Mouse (Mus musculus) small intestine, adult 2 months (tissue): Measurements from ENCODE around the gene Tex2. TPM values are rescaled to one million over a fixed set of nuclear protein-coding genes. Genes with fewer than 3 reads are reported as not detected.
"Not testable (repeated sequence)": the region's sequence is repeated elsewhere in the genome, so short reads cannot be mapped to it uniquely, and the experiment has no call there.

Experiments
- H3K27ac ChIP-seq: fragments of 200-500 bp; 2 replicates; pipeline ENCODE4 v1.5.1; 2012; ENCODE audit warnings: low read depth, low read length, control low read depth, inconsistent platforms; ENCODE audit not compliant: insufficient read depth
- H3K27me3 ChIP-seq: fragments of 200-500 bp; 2 replicates; pipeline ENCODE4 v1.6.1; 2012; ENCODE audit warnings: mild to moderate bottlenecking, moderate library complexity, low read length, inconsistent platforms; ENCODE audit not compliant: control insufficient read depth, insufficient read depth
- H3K36me3 ChIP-seq: fragments of 200-500 bp; 2 replicates; pipeline ENCODE4 v1.6.1; 2012; ENCODE audit warnings: mild to moderate bottlenecking, low read length, control low read depth, inconsistent platforms; ENCODE audit not compliant: control insufficient read depth, insufficient read depth
- H3K4me1 ChIP-seq: fragments of 200-500 bp; 2 replicates; pipeline ENCODE4 v1.6.1; 2012; ENCODE audit warnings: low read length, inconsistent platforms, mixed read lengths; ENCODE audit not compliant: control insufficient read depth, insufficient read depth, insufficient read length
- H3K4me3 ChIP-seq: fragments of 200-500 bp; 2 replicates; pipeline ENCODE4 v1.5.1; 2012; ENCODE audit warnings: low read depth, mild to moderate bottlenecking, control low read depth, inconsistent platforms, low read length, moderate library complexity
- CTCF ChIP-seq: fragments of 200-500 bp; IDR thresholded peaks from 2 replicates; pipeline ENCODE4 v1.5.1; 2012; ENCODE audit warnings: low read depth, mild to moderate bottlenecking, control low read depth, inconsistent platforms, low read length, moderate library complexity, mixed read lengths; ENCODE audit not compliant: insufficient replicate concordance, insufficient read length; ENCODE audit errors: extremely low read depth
- POLR2A ChIP-seq: fragments of 200-500 bp; IDR thresholded peaks from 2 replicates; pipeline ENCODE4 v1.6.1; 2012; ENCODE audit warnings: low read depth, mild to moderate bottlenecking, control low read depth, inconsistent platforms, low read length, moderate library complexity
- WGBS: fragments of 180-500 bp; shearing (Covaris S2); methylation state at CpG from one replicate; pipeline ENCODE4 v1.1.7; 2018; 5-methylcytosine and 5-hydroxymethylcytosine counted together
- polyA plus RNA-seq: library from polyadenylated mRNA; depleted of rRNA; stranded (reverse); fragments of >200 nt; gene quantifications from 2 replicates; pipeline ENCODE4 v1.2.3, GENCODE M21; 2012

The Tex2 gene
- polyA plus RNA-seq, 1 experiment, result 9.7 TPM

DNA sequence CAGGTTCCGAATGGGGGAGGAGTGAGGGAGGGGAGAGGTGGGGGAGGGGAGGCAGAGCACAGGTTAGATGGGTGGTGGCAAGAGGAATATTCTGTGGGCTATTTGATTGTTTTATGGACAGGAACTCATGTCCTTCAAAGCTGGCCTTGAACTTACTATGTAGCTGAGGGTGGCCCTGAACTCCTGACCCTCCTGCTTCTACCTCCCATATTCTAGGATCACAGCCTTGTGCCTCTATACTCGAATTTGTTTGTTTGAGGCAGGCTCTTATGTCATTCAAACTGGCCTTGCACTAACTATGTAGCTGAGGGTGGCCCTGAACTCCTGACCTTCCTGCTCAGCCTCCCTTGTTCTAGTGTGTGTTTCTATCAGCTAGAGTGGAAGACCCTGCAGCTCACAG is 22.7 kb upstream of the Tex2 start:
- peaks cover 14% of the 10 kb centered on the region for H3K4me1 ChIP-seq
- H3K36me3 ChIP-seq, result no peaks in the 10 kb centered on the region
- no peaks in the 10 kb centered on the region for H3K27me3 ChIP-seq
- H3K4me3 ChIP-seq, result no peak overlapping the region
- WGBS, result 67% methylated on average over 2 of the region's 2 CpGs
- TF ChIP-seq POLR2A, result no peak
- TF ChIP-seq CTCF, result no peak
- H3K27ac ChIP-seq, result no peak overlapping the region

GRCm38 (mm10) chr11:106634175-106634574 is 21.0 kb upstream of the Tex2 start:
- not testable (repeated sequence) for H3K4me3 ChIP-seq, H3K4me1 ChIP-seq, H3K27ac ChIP-seq, H3K36me3 ChIP-seq, H3K27me3 ChIP-seq
- WGBS, result 78% methylated on average over 3 of the region's 3 CpGs

DNA sequence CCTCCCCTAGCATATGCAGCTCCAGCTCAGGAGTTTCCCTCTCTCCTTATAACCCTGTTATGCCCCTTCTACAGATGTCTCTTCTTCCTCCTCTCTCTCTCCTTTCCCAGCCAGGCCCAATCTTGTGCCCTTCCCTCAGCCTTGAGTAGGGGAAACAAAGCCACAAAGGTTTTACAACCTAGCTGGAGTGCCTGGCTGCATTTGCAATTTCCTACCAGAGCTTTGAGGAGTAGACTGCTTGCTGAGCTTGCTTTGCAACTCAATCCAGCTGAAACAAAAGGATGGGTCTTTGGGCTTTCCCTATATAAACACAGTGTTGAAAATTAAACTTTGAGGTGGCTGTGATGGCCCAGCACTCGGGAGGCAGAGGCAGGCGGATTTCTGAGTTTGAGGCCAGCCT is 20.2 kb upstream of the Tex2 start:
- 98% methylated on average over 2 of the region's 2 CpGs for WGBS
- Histone ChIP-seq H3K27me3 (no peaks in the 10 kb centered on the region), H3K27ac (no peak overlapping the region), H3K4me1 (peaks cover 4% of the 10 kb centered on the region), H3K4me3 (no peak overlapping the region), H3K36me3 (no peaks in the 10 kb centered on the region)
- TF ChIP-seq POLR2A, result no peak
- TF ChIP-seq CTCF, result no peak

DNA sequence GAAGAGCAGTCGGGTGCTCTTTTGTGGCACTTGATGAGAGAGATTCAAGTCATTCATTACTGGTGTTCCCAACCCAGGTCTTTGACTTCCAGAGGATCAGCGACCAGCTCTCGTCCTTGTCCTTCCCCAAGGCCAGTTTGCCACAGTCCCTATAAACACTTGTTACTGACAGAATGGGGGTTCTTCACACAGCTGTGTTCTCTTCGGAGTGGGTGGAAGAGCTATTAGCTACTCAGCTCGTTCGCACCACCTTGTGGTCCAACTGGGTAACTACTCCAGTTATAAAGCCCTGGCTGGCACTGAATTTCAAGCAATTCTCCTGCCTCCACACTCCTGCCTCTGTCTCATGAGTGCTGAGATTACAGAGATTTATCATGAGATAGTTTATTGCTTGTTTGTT is 14.5 kb upstream of the Tex2 start:
- TF ChIP-seq CTCF, result peak; percentile 69; the same call in 1 of the 2 replicates
- TF ChIP-seq POLR2A, result no peak
- no peak overlapping the region for H3K4me3 ChIP-seq
- 21% methylated on average over 6 of the region's 6 CpGs for WGBS
- H3K27ac ChIP-seq, result no peak overlapping the region
- no peaks in the 10 kb centered on the region for H3K27me3 ChIP-seq
- no peaks in the 10 kb centered on the region for H3K4me1 ChIP-seq
- H3K36me3 ChIP-seq, result no peaks in the 10 kb centered on the region

- Histone ChIP-seq H3K4me3 (no peak overlapping the region), H3K36me3 (no peaks in the 10 kb centered on the region), H3K27me3 (no peaks in the 10 kb centered on the region), H3K27ac (no peak overlapping the region), H3K4me1 (no peaks in the 10 kb centered on the region)
- 45% methylated on average over 3 of the region's 3 CpGs for WGBS
- no peak for TF ChIP-seq POLR2A
- TF ChIP-seq CTCF, result no peak
Observed at GRCm38 (mm10) chr11:106625577-106625976, 12.4 kb upstream of the Tex2 start.

DNA sequence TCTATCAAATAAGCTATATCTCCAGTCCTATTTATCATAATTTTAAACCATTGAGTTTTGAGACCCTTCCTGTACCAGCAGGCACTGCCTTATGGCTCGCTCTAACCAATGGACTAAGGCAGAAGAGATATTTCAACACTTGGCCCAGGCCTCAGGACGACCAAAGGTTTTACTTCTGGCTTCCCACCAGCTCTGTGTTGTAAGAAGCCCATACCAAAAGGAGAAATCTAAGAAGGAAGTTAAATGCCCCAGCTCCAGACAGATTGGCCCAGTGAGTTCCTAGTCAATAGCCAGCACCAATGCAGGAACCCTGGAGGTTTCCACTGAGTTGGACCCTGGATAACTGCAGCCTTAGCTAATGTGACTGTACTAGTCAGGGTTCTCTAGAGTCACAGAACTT is 10.4 kb upstream of the Tex2 start:
- H3K27ac ChIP-seq, result no peak overlapping the region
- H3K4me1 ChIP-seq, result no peaks in the 10 kb centered on the region
- no peak for TF ChIP-seq CTCF
- 57% methylated on average over 2 of the region's 2 CpGs for WGBS
- H3K27me3 ChIP-seq, result no peaks in the 10 kb centered on the region
- H3K4me3 ChIP-seq, result no peak overlapping the region
- H3K36me3 ChIP-seq, result no peaks in the 10 kb centered on the region

DNA sequence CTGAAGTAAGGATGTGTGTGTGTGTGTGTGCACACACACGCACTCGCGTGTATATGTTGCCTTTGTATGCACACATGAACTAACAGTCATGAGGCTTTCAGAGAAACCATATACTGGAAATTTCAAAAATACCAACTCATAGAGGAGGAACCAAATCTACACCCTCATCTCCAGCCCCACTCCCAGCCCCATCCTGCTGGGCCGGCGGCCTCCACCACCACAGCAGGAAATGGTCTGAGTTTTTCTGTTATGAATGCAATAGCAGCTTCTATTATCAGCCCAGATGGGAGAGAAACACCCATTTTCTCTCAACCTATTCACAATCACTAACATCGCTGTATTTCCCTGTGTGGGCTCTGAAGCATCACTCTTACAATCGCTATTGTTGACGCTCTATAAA is 8.8 kb upstream of the Tex2 start:
- Histone ChIP-seq H3K27me3 (no peaks in the 10 kb centered on the region), H3K27ac (no peak overlapping the region), H3K4me3 (no peak overlapping the region), H3K4me1 (no peaks in the 10 kb centered on the region), H3K36me3 (no peaks in the 10 kb centered on the region)
- WGBS, result 79% methylated on average over 8 of the region's 8 CpGs
- TF ChIP-seq CTCF (no peak), POLR2A (no peak)

DNA sequence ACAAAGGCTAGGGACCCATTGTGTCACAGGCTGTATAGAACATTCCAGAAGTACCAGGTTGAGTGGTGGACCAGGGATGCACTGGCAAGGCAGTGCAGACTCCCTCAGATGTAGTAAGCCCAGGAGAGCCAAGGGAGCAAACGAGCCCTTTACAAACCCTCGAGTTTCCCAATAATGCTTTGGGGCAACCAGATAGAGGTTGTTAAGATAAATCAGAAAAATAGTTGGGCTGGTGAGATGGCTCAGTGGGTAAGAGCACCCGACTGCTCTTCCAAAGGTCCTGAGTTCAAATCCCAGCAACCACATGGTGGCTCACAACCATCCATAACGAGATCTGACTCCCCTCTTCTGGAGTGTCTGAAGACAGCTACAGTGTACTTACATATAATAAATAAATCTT is 5.5 kb upstream of the Tex2 start:
- not testable (repeated sequence) for H3K27me3 ChIP-seq, H3K4me1 ChIP-seq, H3K4me3 ChIP-seq, H3K27ac ChIP-seq, H3K36me3 ChIP-seq
- WGBS, result 83% methylated on average over 4 of the region's 4 CpGs
